Mouse (Mus musculus) left cerebral cortex, postnatal 14 days (tissue): ENCODE measurements around the gene Defb39. TPM values are rescaled to one million over a fixed set of nuclear protein-coding genes. Genes with fewer than 3 reads are reported as not detected.

Experiments
- DNase-seq, 2 experiments: peaks; one replicate each; pipeline ENCODE4 v3.0.0; 2021 to 2022; ENCODE audit warnings: low spot score in 2 of 2, mixed read lengths in 1 of 2
- intact Hi-C: fragments of 180-260 bp; cut with DNase I; formaldehyde crosslinking; loops from one replicate; pipeline ENCODE4 v1.15.1; 2025
- long read RNA-seq, 2 experiments: library from polyadenylated mRNA; stranded (forward); transcript quantifications; one replicate each; pipeline ENCODE4 v2.0.0; 2021
- total RNA-seq, 2 experiments: library from RNA; stranded (reverse); gene quantifications; 2 replicates each; pipeline ENCODE4 v1.2.3; 2021

Defb39 gene
- not detected for total RNA-seq
- long read RNA-seq, experiment 1, result 0 reads
- long read RNA-seq, experiment 2, result 0 reads

GRCm38 (mm10) chr8:19064710-19065109 lies at the start of gene Defb39:
TSS of gene Defb39 (minus strand) at chr8:19064810.
- DNase-seq, result no peak
- intact Hi-C loops, result no loop called here

- intact Hi-C loops, result no loop called here
Measured at GRCm38 (mm10) chr8:19066013-19066412, 1.4 kb upstream of the Defb39 start.

GRCm38 (mm10) chr8:19062891-19063290 lies 1.7 kb downstream of the Defb39 start:
- intact Hi-C loops, result no loop called here
- no peak for DNase-seq

More at GRCm38 (mm10) chr8:19066013-19066412, 1.4 kb upstream of the Defb39 start:
- DNase-seq, result no peak

GRCm38 (mm10) chr8:19045242-19045641 lies 19.4 kb downstream of the Defb39 start:
- DNase-seq, result no peak
- intact Hi-C loops, result no loop called here

- intact Hi-C loops, result no loop called here
- DNase-seq, result no peak
Measured at GRCm38 (mm10) chr8:19026466-19026865, 38.1 kb downstream of the Defb39 start, which contains the start of gene Defb38. TSS of gene Defb38 (minus strand) at chr8:19026566.

Other genes starting within 250 kb of the Defb39 start
- not detected for gene Defb40, start 86.6 kb downstream of the Defb39 start, total RNA-seq
- not detected for gene Defb37, start 73.8 kb downstream of the Defb39 start, total RNA-seq
- not detected for gene Defb38, start 38.2 kb downstream of the Defb39 start, total RNA-seq
- gene Defb12, start 50.0 kb upstream of the Defb39 start, total RNA-seq, result not detected
- not detected for gene Defb34, start 58.9 kb upstream of the Defb39 start, total RNA-seq
- gene Gm45826, start 76.0 kb upstream of the Defb39 start, total RNA-seq, result not detected
- gene Defb14, start 129.5 kb upstream of the Defb39 start, total RNA-seq, result not detected
- gene Defb4, start 133.9 kb upstream of the Defb39 start, total RNA-seq, result not detected
- gene Defb6, start 160.7 kb upstream of the Defb39 start, total RNA-seq, result not detected
- not detected for gene Defb46, start 175.1 kb upstream of the Defb39 start, total RNA-seq
- gene Defb5, start 182.8 kb upstream of the Defb39 start, total RNA-seq, result not detected
- gene Defb3, start 228.6 kb upstream of the Defb39 start, total RNA-seq, result not detected